Mouse (Mus musculus) kidney, adult 2 months (tissue): Measurements from ENCODE around the gene Luzp2.

Source experiments
- CTCF ChIP-seq: fragments of 200-500 bp; conservative IDR thresholded peaks from 2 replicates; pipeline ENCODE4 v1.5.1; 2011; ENCODE audit warnings: low read depth, mild to moderate bottlenecking, control low read depth, low read length, moderate library complexity, mixed read lengths; ENCODE audit not compliant: insufficient read depth, insufficient read length
- POLR2A ChIP-seq: fragments of 200-500 bp; IDR thresholded peaks from one replicate; pipeline ENCODE4 v1.6.1; 2011; ENCODE audit warnings: low read depth, low read length, control low read depth

GRCm38 (mm10) chr7:54818606-54819005, 16.7 kb upstream of the Luzp2 start:
- TF ChIP-seq CTCF (no peak), POLR2A (no peak)
